Mouse (Mus musculus): ENCODE data around the gene Rtl6. TPM values are rescaled to one million over a fixed set of nuclear protein-coding genes. Genes with fewer than 3 reads are reported as not detected.
A peak's percentile ranks its signal among the peaks of the same experiment; 100 is the strongest.

The Rtl6 gene
- total RNA-seq, 2 experiments from 2014 or later: 1.1 to 2.9 TPM

- ATAC-seq (replicated peaks; ENCODE audit: low FRiP score, low TSS enrichment, poor library complexity, severe bottlenecking): no peak
Measured at GRCm38 (mm10) chr15:84541175-84541574, 16.4 kb downstream of the Rtl6 start.

- no peak for ATAC-seq (replicated peaks; ENCODE audit: low FRiP score, low TSS enrichment, poor library complexity, severe bottlenecking)
Measured at GRCm38 (mm10) chr15:84538974-84539588, 18.5 kb downstream of the Rtl6 start.

GRCm38 (mm10) chr15:84537117-84537516, 20.5 kb downstream of the Rtl6 start:
- ATAC-seq (replicated peaks; ENCODE audit: low FRiP score, low TSS enrichment, poor library complexity, severe bottlenecking): no peak

GRCm38 (mm10) chr15:84536611-84537010, 21.0 kb downstream of the Rtl6 start:
- no peak for ATAC-seq (replicated peaks; ENCODE audit: low FRiP score, low TSS enrichment, poor library complexity, severe bottlenecking)

GRCm38 (mm10) chr15:84535953-84536352, 21.7 kb downstream of the Rtl6 start:
- ATAC-seq (replicated peaks; ENCODE audit: low FRiP score, low TSS enrichment, poor library complexity, severe bottlenecking): 0 out of 2 replicates have a peak, but pooled peaks have one; percentile 61

GRCm38 (mm10) chr15:84532211-84532610, 25.4 kb downstream of the Rtl6 start:
- ATAC-seq (replicated peaks; ENCODE audit: low FRiP score, low TSS enrichment, poor library complexity, severe bottlenecking): no peak

GRCm38 (mm10) chr15:84531535-84531934, 26.1 kb downstream of the Rtl6 start:
- ATAC-seq (replicated peaks; ENCODE audit: low FRiP score, low TSS enrichment, poor library complexity, severe bottlenecking): no peak

- ATAC-seq (replicated peaks; ENCODE audit: low FRiP score, low TSS enrichment, poor library complexity, severe bottlenecking): peak; percentile 70
Measured at GRCm38 (mm10) chr15:84526921-84527320, 30.7 kb downstream of the Rtl6 start.

GRCm38 (mm10) chr15:84525222-84525883, 32.3 kb downstream of the Rtl6 start:
- no peak for ATAC-seq (replicated peaks; ENCODE audit: low FRiP score, low TSS enrichment, poor library complexity, severe bottlenecking)

GRCm38 (mm10) chr15:84522953-84523689, 34.5 kb downstream of the Rtl6 start:
- ATAC-seq (replicated peaks; ENCODE audit: low FRiP score, low TSS enrichment, poor library complexity, severe bottlenecking): no peak

- ATAC-seq (replicated peaks; ENCODE audit: low FRiP score, low TSS enrichment, poor library complexity, severe bottlenecking): no peak
Measured at GRCm38 (mm10) chr15:84521486-84521885, 36.1 kb downstream of the Rtl6 start.

GRCm38 (mm10) chr15:84518540-84518939, 39.1 kb downstream of the Rtl6 start:
- ATAC-seq (replicated peaks; ENCODE audit: low FRiP score, low TSS enrichment, poor library complexity, severe bottlenecking): no peak

GRCm38 (mm10) chr15:84512626-84513296, 44.9 kb downstream of the Rtl6 start:
- no peak for ATAC-seq (replicated peaks; ENCODE audit: low FRiP score, low TSS enrichment, poor library complexity, severe bottlenecking)

- no peak for ATAC-seq (replicated peaks; ENCODE audit: low FRiP score, low TSS enrichment, poor library complexity, severe bottlenecking)
Measured at GRCm38 (mm10) chr15:84509981-84510380, 47.6 kb downstream of the Rtl6 start.

- no peak for ATAC-seq (replicated peaks; ENCODE audit: low FRiP score, low TSS enrichment, poor library complexity, severe bottlenecking)
Measured at GRCm38 (mm10) chr15:84509161-84509560, 48.5 kb downstream of the Rtl6 start.

- no peak for ATAC-seq (replicated peaks; ENCODE audit: low FRiP score, low TSS enrichment, poor library complexity, severe bottlenecking)
Measured at GRCm38 (mm10) chr15:84506026-84506425, 51.6 kb downstream of the Rtl6 start.

- no peak for ATAC-seq (replicated peaks; ENCODE audit: low FRiP score, low TSS enrichment, poor library complexity, severe bottlenecking)
Measured at GRCm38 (mm10) chr15:84504895-84505294, 52.7 kb downstream of the Rtl6 start.

Measured in megakaryocyte-erythroid progenitor cell, adult 5-6 weeks (primary cell).